In the genomic region with DNA sequence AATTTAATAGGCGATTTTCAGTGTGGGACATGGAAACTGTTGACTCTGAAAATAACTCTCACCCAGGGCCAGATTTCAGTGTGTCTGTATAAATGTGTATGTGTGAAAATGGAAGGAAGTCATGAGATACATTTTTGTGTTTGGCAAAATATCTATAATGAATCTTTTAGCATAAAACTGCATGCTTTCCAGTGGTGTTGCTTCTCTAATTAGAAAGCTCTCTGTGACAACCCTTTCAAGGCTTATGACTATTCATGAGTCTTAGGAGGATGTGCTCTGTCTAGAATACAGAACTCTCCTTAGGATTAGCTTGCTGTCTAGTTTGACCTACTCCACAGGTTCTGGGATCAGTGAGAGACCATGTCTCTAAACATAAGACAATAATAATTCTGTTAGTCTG, we compare ENCODE assay signal across 17 mouse cellular contexts.
"Had no signal": no experiment of that assay in that cellular context is flagged by ENCODE, and none has a peak within 500 bp of the region (broad histone marks: within the 10 kb centered on the region; RNA-seq: fewer than 3 reads in every experiment).

No protein-coding gene starts in this region.

- DNase-seq: gastrocnemius, adult 2 months; gastrocnemius, postnatal 10 days; gastrocnemius, postnatal 25 days; heart, adult 18-20 months; heart, postnatal 10 days; heart, postnatal 4 days; kidney, adult 18-20 months; kidney, adult 8-10 months; kidney, postnatal 10 days; kidney, postnatal 25 days; kidney, postnatal 4 days; liver; liver, embryonic 13.5 days had no signal

- ATAC-seq: hindbrain, embryonic 16.5 days; inflammation-experienced regulatory T-cells, adult 6 months; intestine, embryonic 15.5 days; intestine, postnatal 0 days had no signal
